Mouse (Mus musculus) limb, embryonic 10.5 days (tissue): ENCODE measurements around the gene Tpsg1. TPM values are rescaled to one million over a fixed set of nuclear protein-coding genes. Genes with fewer than 3 reads are reported as not detected.

Experiments used
- DNase-seq: peaks from one replicate; pipeline ENCODE4 v3.0.0-alpha.2; 2017; ENCODE audit warnings: low spot score
- H3K27ac ChIP-seq: fragments of 300-500 bp; sonication (generic); 2 replicates; pipeline ENCODE4 v1.5.1; 2016; ENCODE audit warnings: mild to moderate bottlenecking
- H3K27me3 ChIP-seq: fragments of 300-500 bp; sonication (generic); 2 replicates; pipeline ENCODE4 v1.6.1; 2016; ENCODE audit warnings: low read depth, mild to moderate bottlenecking; ENCODE audit not compliant: poor library complexity, severe bottlenecking
- H3K36me3 ChIP-seq: fragments of 300-500 bp; sonication (generic); 2 replicates; pipeline ENCODE4 v1.6.1; 2016; ENCODE audit warnings: mild to moderate bottlenecking, moderate library complexity
- H3K4me1 ChIP-seq: fragments of 300-500 bp; sonication (generic); 2 replicates; pipeline ENCODE4 v1.6.1; 2016
- H3K4me3 ChIP-seq: fragments of 300-500 bp; sonication (generic); 2 replicates; pipeline ENCODE4 v1.5.1; 2016; ENCODE audit warnings: mild to moderate bottlenecking, moderate library complexity
- H3K9me3 ChIP-seq: fragments of 300-500 bp; sonication (generic); replicated peaks from 2 replicates; pipeline ENCODE4 v1.6.1; 2016; ENCODE audit warnings: mild to moderate bottlenecking
- WGBS: fragments of 180-500 bp; shearing (Covaris S2); methylation state at CpG from one replicate; pipeline ENCODE4 v1.1.7; 2016; 5-methylcytosine and 5-hydroxymethylcytosine counted together
- polyA plus RNA-seq: library from polyadenylated mRNA; unstranded; fragments of >200 nt; fragmentation: Nextera tagmentation; extraction: Ambion mirVana; gene quantifications from 2 replicates; pipeline ENCODE4 v1.2.1, GENCODE M21; 2016

The Tpsg1 gene
- polyA plus RNA-seq, 1 experiment from 2014 or later = not detected

DNA sequence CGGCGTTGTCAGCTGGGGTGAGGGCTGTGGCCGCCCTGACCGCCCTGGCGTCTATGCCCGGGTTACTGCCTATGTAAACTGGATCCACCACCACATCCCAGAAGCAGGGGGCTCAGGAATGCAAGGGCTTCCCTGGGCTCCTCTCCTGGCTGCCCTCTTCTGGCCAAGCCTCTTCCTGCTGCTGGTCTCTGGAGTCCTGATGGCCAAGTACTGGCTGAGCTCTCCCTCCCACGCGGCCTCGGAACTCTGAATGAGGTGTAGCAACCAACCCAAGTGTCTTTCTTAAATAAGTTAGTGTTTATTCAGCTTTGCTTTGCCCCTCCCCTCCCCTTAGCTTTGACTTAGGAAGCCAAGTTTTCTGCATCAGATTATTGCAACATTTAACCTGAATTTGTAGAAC, 4.9 kb downstream of the Tpsg1 start:
- Histone ChIP-seq H3K27ac (no peak overlapping the region), H3K36me3 (peaks cover 17% of the 10 kb centered on the region; the same call in 1 of the 2 replicates), H3K27me3 (peaks cover 4% of the 10 kb centered on the region; the same call in 1 of the 2 replicates), H3K4me1 (peaks cover 9% of the 10 kb centered on the region; the same call in 1 of the 2 replicates), H3K9me3 (no peaks in the 10 kb centered on the region), H3K4me3 (no peak overlapping the region)
- 45% methylated on average over 9 of the region's 9 CpGs for WGBS
- no peak for DNase-seq

DNA sequence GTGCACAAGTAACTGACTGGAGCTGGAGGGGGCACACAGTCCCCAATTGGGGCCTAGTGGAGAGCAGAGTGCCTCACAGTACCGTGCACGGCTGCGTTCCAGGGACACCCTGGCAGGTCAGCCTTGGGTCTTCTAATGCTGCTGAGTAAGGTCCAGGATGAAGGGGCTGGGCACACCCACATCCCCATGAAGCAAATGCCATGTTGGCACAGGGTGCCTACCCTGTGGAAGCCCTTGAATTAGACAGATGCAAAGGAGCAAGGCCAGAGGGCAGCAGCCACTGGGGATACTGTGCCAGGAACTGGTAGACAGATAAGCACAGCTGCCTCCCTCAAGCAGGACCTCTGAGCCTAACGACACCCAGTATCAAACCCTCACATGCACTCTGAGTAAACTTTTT, 25.5 kb downstream of the Tpsg1 start:
- 90% methylated on average over 4 of the region's 4 CpGs for WGBS
- H3K36me3 ChIP-seq = peaks cover 21% of the 10 kb centered on the region; the same call in 1 of the 2 replicates

DNA sequence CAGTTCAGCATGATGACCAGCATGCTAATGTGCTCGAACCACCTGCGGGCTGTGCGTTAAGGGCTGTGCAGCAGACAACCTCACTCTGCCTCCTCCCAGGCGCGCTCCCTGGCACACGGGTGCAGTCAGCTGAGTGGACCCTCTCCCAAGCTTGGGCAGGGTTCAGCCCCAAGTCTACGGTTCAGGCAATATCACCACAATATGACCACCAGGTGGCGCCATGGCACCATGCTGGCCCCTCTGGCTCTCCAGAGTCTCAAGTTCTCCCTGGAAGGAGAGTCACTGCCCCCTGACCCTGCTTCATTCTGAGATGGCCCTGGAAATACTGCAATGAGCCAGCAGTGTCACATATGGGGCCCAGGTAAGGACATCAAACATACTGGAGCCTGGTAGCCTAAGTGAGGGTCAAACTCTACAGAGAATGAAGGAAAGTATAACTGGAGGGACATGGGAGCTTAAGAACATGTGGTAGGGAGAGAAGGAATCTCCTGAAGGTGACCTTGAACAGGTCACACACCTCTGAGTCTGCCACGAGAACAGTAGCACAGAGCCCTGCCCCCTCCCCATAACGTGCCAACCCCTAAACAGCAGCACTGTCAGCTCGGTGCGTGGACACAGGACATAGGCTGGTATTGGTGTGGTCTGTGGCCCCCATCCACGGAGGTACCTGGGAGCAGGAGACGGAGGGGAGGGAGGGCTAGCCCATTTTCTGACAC, 28.9 kb downstream of the Tpsg1 start:
- no peak overlapping the region for H3K4me3 ChIP-seq
- no peak overlapping the region for H3K27ac ChIP-seq
- H3K36me3 ChIP-seq = peaks cover 6% of the 10 kb centered on the region; the same call in 1 of the 2 replicates
- peaks cover 38% of the 10 kb centered on the region for H3K4me1 ChIP-seq
- peaks cover 14% of the 10 kb centered on the region for H3K27me3 ChIP-seq
- 36% methylated on average over 14 of the region's 14 CpGs for WGBS
- peak; percentile 94 for DNase-seq
- H3K9me3 ChIP-seq = no peaks in the 10 kb centered on the region

More for the DNA sequence above, 25.5 kb downstream of the Tpsg1 start:
- no peak for DNase-seq
- no peaks in the 10 kb centered on the region; the same call in 1 of the 2 replicates for H3K27me3 ChIP-seq
- no peaks in the 10 kb centered on the region for H3K9me3 ChIP-seq
- no peak overlapping the region for H3K4me3 ChIP-seq
- H3K27ac ChIP-seq = no peak overlapping the region
- H3K4me1 ChIP-seq = peaks cover 27% of the 10 kb centered on the region

DNA sequence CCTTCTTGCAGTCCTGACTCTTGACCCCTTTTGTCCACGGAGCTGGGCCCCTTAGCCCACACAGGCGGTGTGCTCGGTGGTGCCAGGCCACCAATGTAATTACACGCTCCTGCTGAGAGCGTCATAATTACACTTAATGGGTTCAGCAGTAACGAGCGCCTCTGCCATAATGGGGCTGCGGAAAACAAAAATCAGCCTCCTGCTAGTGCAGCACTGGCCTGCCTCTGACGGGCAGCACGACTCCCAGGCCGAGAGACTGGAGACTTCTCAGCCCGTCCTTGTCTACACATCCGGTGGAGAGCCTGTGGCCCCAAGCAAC, 29.4 kb downstream of the Tpsg1 start:
- DNase-seq = no peak
- peaks cover 40% of the 10 kb centered on the region for H3K4me1 ChIP-seq
- no peaks in the 10 kb centered on the region for H3K9me3 ChIP-seq
- H3K27me3 ChIP-seq = peaks cover 18% of the 10 kb centered on the region
- no peak overlapping the region for H3K4me3 ChIP-seq
- H3K27ac ChIP-seq = peak overlapping the region; percentile 31; the same call in 1 of the 2 replicates
- 43% methylated on average over 13 of the region's 13 CpGs for WGBS
- peaks cover 5% of the 10 kb centered on the region; the same call in 1 of the 2 replicates for H3K36me3 ChIP-seq

DNA sequence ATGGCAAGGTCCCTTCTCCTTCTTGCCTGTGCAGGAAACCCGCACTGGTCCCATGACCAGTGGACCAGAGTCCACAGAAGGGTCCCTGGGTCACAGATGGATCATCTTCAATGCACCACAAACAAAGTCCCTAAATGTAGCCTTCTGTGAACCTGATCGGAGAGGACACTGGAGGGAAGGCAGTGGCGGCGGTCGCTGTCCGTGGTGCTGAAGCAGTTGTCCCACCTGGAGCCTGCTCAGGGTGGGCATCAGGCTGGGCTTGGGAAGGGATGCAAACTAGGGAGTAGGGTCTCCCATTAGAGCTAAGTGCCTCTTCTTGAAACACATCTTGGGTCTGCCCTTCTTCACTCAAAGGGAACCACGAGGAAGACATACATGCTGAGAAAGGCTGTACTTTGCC, 31.4 kb downstream of the Tpsg1 start:
- H3K36me3 ChIP-seq = peaks cover 5% of the 10 kb centered on the region; the same call in 1 of the 2 replicates
- peaks cover 26% of the 10 kb centered on the region for H3K27me3 ChIP-seq
- 7% methylated on average over 7 of the region's 7 CpGs for WGBS
- peak; percentile 91 for DNase-seq
- no peak overlapping the region for H3K27ac ChIP-seq
- no peaks in the 10 kb centered on the region for H3K9me3 ChIP-seq
- H3K4me1 ChIP-seq = peaks cover 54% of the 10 kb centered on the region
- H3K4me3 ChIP-seq = no peak overlapping the region

DNA sequence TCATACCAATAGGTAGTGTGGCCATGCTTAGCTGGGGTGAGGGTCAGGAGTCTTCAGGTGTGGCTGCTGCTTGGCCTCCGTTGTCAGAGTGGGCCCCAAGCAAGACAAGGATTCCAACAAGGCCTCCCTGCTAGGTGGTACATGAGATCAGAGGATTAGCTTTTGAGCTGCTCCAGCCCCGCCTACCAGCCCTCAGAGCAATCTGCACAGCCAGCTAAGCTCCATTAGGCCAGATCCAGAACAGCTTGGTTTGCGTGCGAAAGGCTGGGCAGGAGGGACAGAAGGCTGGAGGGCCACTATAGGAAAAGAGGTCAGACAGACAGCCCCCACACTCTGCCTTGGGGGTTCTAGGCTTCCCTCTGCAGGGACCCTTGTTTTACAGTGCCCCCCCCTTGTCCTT, 32.4 kb downstream of the Tpsg1 start:
- Histone ChIP-seq H3K27ac (no peak overlapping the region), H3K4me3 (no peak overlapping the region), H3K36me3 (peaks cover 5% of the 10 kb centered on the region; the same call in 1 of the 2 replicates), H3K9me3 (no peaks in the 10 kb centered on the region), H3K27me3 (peaks cover 26% of the 10 kb centered on the region), H3K4me1 (peaks cover 62% of the 10 kb centered on the region)
- 51% methylated on average over 4 of the region's 4 CpGs for WGBS
- no peak for DNase-seq

DNA sequence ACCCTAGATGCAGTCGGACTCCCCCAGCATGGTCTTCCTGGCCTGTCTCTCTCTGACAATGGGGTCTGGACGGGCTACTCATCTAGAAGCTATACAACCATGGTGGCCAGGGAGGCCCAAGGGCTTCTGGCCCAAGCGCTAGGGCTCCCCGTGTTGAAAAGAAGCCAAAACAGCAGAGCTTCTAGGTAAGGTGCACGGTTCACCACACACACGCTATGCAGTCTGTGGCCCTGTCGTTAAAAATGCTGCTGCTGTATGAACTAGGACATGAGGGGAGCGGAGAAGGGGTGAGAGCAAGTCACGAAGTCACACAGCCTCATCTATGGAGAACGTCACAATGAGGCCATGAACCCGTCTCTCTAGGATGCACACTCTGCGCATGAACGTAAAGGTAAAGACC, 33.2 kb downstream of the Tpsg1 start:
- DNase-seq = no peak
- Histone ChIP-seq H3K4me1 (peaks cover 70% of the 10 kb centered on the region), H3K27me3 (peaks cover 26% of the 10 kb centered on the region), H3K36me3 (peaks cover 1% of the 10 kb centered on the region; the same call in 1 of the 2 replicates), H3K4me3 (no peak overlapping the region), H3K27ac (no peak overlapping the region), H3K9me3 (no peaks in the 10 kb centered on the region)
- 89% methylated on average over 13 of the region's 13 CpGs for WGBS

DNA sequence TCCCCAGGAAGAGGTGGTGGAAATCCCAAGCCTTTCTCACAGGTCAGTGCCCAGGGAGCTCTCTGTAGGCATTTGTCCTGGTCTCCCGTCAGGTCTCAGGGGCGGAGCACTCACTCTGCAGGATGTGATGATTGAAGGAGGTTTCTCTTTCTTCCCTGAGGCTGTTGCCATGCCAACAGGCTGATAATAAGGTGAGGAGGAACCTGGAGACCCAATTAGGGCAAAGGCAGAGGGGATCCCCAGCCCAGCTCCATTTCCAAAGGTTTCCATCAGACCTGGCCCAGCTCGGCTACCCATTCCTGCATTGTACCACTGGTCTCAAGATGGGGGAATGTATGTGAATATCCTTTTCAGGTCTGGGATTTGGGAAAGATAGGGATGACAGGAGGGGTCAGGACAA, 35.1 kb downstream of the Tpsg1 start:
- no peak for DNase-seq
- H3K4me1 ChIP-seq = peaks cover 66% of the 10 kb centered on the region
- no peaks in the 10 kb centered on the region for H3K9me3 ChIP-seq
- peaks cover 26% of the 10 kb centered on the region for H3K27me3 ChIP-seq
- H3K36me3 ChIP-seq = no peaks in the 10 kb centered on the region
- H3K4me3 ChIP-seq = no peak overlapping the region
- H3K27ac ChIP-seq = 0 out of 2 replicates have a peak overlapping the region, but pooled peaks have one; percentile 9
- 36% methylated on average over 3 of the region's 3 CpGs for WGBS

DNA sequence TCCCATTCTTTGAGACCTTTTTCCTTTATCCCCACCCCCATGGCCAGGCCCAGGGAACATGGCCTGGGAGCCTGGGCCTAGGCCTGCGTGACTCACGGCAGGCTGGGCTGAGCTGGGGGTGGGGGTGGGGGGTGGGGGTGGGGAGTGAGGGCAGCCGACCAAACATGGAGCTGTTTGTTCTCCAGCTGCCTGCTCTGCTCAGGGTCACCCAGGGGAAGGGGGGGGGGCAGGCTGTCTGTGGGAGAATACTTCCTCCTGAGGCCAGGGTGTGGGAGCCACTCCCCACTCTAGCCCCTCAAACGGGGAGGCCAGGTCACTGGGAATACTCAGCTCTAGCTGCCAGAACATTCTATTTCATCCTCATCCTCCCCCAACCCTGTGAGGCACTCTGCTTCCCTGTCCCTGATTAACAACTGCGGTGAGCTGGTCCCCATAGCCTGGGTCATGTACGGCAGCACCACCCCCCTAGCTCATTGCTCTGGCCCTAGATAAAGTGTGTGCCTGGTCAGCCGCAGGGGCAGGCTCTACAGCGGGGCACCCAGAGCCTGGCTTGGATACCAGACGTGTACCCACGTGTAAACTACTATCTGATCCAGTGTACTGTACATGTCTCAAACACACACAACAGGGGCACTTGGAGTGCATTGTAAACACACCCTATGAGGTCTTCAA, 36.3 kb downstream of the Tpsg1 start:
- H3K4me3 ChIP-seq = peak overlapping the region; percentile 9; the same call in 1 of the 2 replicates
- no peaks in the 10 kb centered on the region for H3K9me3 ChIP-seq
- DNase-seq = no peak
- H3K27ac ChIP-seq = peak overlapping the region; percentile 68
- WGBS = 14% methylated on average over 10 of the region's 10 CpGs
- peaks cover 65% of the 10 kb centered on the region for H3K4me1 ChIP-seq
- peaks cover 20% of the 10 kb centered on the region for H3K27me3 ChIP-seq
- H3K36me3 ChIP-seq = no peaks in the 10 kb centered on the region

DNA sequence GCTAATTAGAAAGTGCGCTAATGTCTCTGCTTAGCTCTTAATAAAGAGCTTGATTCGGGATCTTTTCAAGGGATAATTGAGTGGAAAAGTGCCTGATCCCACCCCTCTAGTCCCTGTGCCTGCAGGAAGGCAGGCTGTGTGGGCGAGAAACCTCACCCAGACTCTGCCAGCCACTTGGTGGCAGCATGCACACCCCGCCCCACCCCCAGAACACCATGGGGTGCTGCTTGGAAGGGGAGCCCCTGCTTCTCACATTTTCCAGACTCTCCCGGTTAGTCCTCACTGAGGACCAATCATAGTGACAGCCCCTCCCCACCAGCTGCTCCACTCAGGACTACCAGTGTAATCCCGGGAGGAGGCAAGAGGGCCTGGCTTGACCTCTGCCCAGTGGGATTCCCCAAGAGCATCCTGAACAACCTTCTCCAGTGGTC, 37.0 kb downstream of the Tpsg1 start:
- H3K27ac ChIP-seq = peak overlapping the region; percentile 70

DNA sequence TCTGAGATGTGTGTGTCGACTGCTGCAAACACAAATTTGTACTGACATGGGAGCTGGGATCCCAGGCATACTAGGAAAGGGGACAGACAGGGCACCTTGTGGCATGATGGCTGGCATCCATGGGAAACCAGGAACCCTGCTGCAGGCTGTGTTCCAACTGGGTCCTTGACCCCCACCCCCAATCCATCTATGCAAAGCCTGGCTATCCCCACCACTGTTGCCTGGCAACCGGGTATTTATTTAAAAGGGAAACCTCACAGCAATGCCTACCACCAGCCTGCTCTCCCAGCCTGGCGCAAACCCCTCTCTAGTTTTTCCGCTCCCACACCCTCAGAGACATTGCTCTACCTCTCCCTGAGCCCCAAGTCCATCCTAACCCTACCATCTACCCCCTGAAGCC, 38.3 kb downstream of the Tpsg1 start:
- H3K36me3 ChIP-seq = no peaks in the 10 kb centered on the region
- peak overlapping the region; percentile 70; the same call in 1 of the 2 replicates for H3K27ac ChIP-seq
- H3K4me3 ChIP-seq = no peak overlapping the region
- peaks cover 76% of the 10 kb centered on the region for H3K4me1 ChIP-seq
- 87% methylated on average over 4 of the region's 4 CpGs for WGBS
- H3K27me3 ChIP-seq = peaks cover 15% of the 10 kb centered on the region
- H3K9me3 ChIP-seq = no peaks in the 10 kb centered on the region
- DNase-seq = no peak

More for the DNA sequence above, 37.0 kb downstream of the Tpsg1 start:
- Histone ChIP-seq H3K36me3 (no peaks in the 10 kb centered on the region), H3K9me3 (no peaks in the 10 kb centered on the region), H3K4me1 (peaks cover 69% of the 10 kb centered on the region), H3K4me3 (peak overlapping the region; percentile 13), H3K27me3 (peaks cover 19% of the 10 kb centered on the region)
- DNase-seq = no peak
- 21% methylated on average over 6 of the region's 6 CpGs for WGBS

DNA sequence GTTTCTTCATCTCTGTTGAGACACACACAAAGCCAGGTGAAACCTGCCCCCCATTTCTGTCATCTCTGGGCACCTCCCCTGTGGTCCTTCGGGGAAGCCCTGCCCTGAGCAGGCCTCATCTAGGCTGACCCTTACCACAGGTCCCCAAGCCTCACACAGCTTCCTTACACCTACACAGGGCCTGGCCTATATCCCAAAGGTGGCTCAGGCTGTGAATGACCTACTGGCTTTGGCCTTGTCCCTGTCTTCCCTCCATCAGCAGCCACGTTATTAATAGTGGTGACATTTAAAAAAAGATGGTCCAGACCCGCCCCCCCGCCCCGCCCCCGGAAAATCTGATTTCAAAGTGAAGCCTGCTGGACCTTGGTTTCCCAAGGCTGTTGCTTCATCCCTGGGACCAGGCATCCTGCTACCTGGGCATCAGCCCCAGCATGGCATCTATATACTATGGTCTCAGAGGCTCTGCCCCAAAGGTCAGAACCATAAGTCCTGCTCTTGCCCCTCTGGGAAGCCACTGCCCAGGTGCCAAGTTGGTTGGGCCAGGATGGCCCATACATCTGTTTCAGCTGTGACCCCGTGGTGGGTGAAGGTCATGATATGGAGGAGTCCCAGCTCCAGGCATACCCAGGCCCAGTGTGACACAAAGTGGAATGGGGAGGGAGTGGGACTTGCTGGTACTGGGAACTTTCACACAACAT, 39.4 kb downstream of the Tpsg1 start:
- no peak overlapping the region for H3K4me3 ChIP-seq
- H3K36me3 ChIP-seq = no peaks in the 10 kb centered on the region
- no peak for DNase-seq
- H3K9me3 ChIP-seq = no peaks in the 10 kb centered on the region
- WGBS = 87% methylated on average over 7 of the region's 7 CpGs
- peaks cover 9% of the 10 kb centered on the region for H3K27me3 ChIP-seq
- H3K4me1 ChIP-seq = peaks cover 74% of the 10 kb centered on the region
- H3K27ac ChIP-seq = no peak overlapping the region

DNA sequence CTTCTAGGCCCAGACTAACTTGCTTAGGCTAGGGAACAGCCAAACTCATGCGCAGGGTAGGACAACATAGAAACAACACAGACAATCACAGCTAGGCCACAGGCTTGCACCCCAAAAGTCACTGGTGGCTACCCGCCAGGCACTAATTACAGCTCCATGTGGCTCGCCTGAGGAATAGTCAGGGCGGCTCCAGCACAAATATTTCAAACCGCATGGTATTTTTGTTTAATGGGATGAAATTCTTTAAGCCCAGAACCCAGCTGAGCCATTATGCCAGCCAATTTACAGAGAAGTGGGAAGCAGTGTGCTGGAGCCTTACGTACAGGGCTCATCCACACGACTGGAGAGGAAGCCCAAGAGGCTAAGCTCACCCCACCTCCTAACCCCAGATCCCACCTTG, 40.5 kb downstream of the Tpsg1 start:
- Histone ChIP-seq H3K36me3 (no peaks in the 10 kb centered on the region), H3K27me3 (no peaks in the 10 kb centered on the region), H3K4me3 (no peak overlapping the region), H3K27ac (no peak overlapping the region), H3K4me1 (peaks cover 73% of the 10 kb centered on the region), H3K9me3 (no peaks in the 10 kb centered on the region)
- 88% methylated on average over 7 of the region's 7 CpGs for WGBS
- DNase-seq = no peak
